Mouse (Mus musculus) ES-Bruce4 (cell line): Measurements from ENCODE around the gene Hmgb3. TPM values are rescaled to one million over a fixed set of nuclear protein-coding genes. Genes with fewer than 3 reads are reported as not detected.

Experiments
- H3K27ac ChIP-seq: 2 replicates; pipeline ENCODE4 v1.5.1; 2012; ENCODE audit warnings: low read length, inconsistent platforms; ENCODE audit not compliant: insufficient read depth
- H3K27me3 ChIP-seq: 2 replicates; pipeline ENCODE4 v1.6.1; 2012; ENCODE audit warnings: mild to moderate bottlenecking, low read length, inconsistent platforms; ENCODE audit not compliant: control insufficient read depth, poor library complexity, insufficient read depth, severe bottlenecking
- H3K36me3 ChIP-seq: 2 replicates; pipeline ENCODE4 v1.6.1; 2012; ENCODE audit warnings: inconsistent platforms, mild to moderate bottlenecking, low read length, moderate library complexity; ENCODE audit not compliant: control insufficient read depth, poor library complexity, insufficient read depth, severe bottlenecking
- H3K4me1 ChIP-seq: one replicate; pipeline ENCODE4 v1.8.1; 2011; ENCODE audit warnings: low read length; ENCODE audit not compliant: control insufficient read depth, insufficient read depth
- H3K4me3 ChIP-seq: 2 replicates; pipeline ENCODE4 v1.5.1; 2011; ENCODE audit warnings: low read depth, mild to moderate bottlenecking, low read length
- H3K9ac ChIP-seq: 2 replicates; pipeline ENCODE4 v1.6.1; 2012; ENCODE audit warnings: low read depth, mild to moderate bottlenecking, inconsistent platforms; ENCODE audit not compliant: poor library complexity, severe bottlenecking
- H3K9me3 ChIP-seq: replicated peaks from 2 replicates; pipeline ENCODE4 v1.6.1; 2012; ENCODE audit warnings: mild to moderate bottlenecking, low read length, inconsistent platforms; ENCODE audit not compliant: control insufficient read depth, poor library complexity, insufficient read depth, severe bottlenecking
- CTCF ChIP-seq: IDR thresholded peaks from one replicate; pipeline ENCODE4 v1.8.1; 2011; ENCODE audit warnings: low read depth, low read length
- EP300 ChIP-seq: IDR thresholded peaks from 2 replicates; pipeline ENCODE4 v1.6.1; 2011; ENCODE audit warnings: low read depth, low read length; ENCODE audit not compliant: insufficient read depth
- POLR2A ChIP-seq: IDR thresholded peaks from one replicate; pipeline ENCODE4 v1.8.1; 2011; ENCODE audit warnings: low read length; ENCODE audit not compliant: insufficient read depth
- polyA plus RNA-seq: library from polyadenylated mRNA; stranded (reverse); fragments of >200 nt; gene quantifications from 2 replicates; pipeline ENCODE4 v1.2.4, GENCODE M21; 2011; ENCODE audit warnings: low read depth; ENCODE audit not compliant: missing spikeins, insufficient read depth, insufficient read length

Gene Hmgb3
- polyA plus RNA-seq, 1 experiment: 72.2 TPM

- H3K4me1 ChIP-seq: no peaks in the 10 kb centered on the region
- H3K36me3 ChIP-seq: no peaks in the 10 kb centered on the region
- H3K4me3 ChIP-seq: no peak overlapping the region
- H3K9ac ChIP-seq: no peak overlapping the region
- no peaks in the 10 kb centered on the region for H3K9me3 ChIP-seq
- no peaks in the 10 kb centered on the region for H3K27me3 ChIP-seq
- no peak overlapping the region for H3K27ac ChIP-seq
- TF ChIP-seq EP300: no peak
- TF ChIP-seq CTCF: no peak
- TF ChIP-seq POLR2A: no peak
Measured at GRCm38 (mm10) chrX:71527461-71527860, 28.3 kb upstream of the Hmgb3 start.

- TF ChIP-seq EP300: no peak
- TF ChIP-seq CTCF: no peak
- no peak for TF ChIP-seq POLR2A
- H3K36me3 ChIP-seq: no peaks in the 10 kb centered on the region
- H3K27ac ChIP-seq: no peak overlapping the region
- no peaks in the 10 kb centered on the region for H3K9me3 ChIP-seq
- H3K9ac ChIP-seq: no peak overlapping the region
- no peaks in the 10 kb centered on the region for H3K4me1 ChIP-seq
- no peaks in the 10 kb centered on the region for H3K27me3 ChIP-seq
- H3K4me3 ChIP-seq: no peak overlapping the region
Measured at GRCm38 (mm10) chrX:71528150-71528549, 27.6 kb upstream of the Hmgb3 start.

GRCm38 (mm10) chrX:71528646-71529045 is 27.1 kb upstream of the Hmgb3 start:
- Histone ChIP-seq H3K4me3 (no peak overlapping the region), H3K27me3 (no peaks in the 10 kb centered on the region), H3K9me3 (no peaks in the 10 kb centered on the region), H3K27ac (no peak overlapping the region), H3K9ac (no peak overlapping the region), H3K36me3 (no peaks in the 10 kb centered on the region), H3K4me1 (no peaks in the 10 kb centered on the region)
- no peak for TF ChIP-seq CTCF
- no peak for TF ChIP-seq EP300
- TF ChIP-seq POLR2A: no peak

GRCm38 (mm10) chrX:71532635-71533034 is 23.1 kb upstream of the Hmgb3 start:
- Histone ChIP-seq H3K9me3 (no peaks in the 10 kb centered on the region), H3K27me3 (no peaks in the 10 kb centered on the region), H3K9ac (no peak overlapping the region), H3K4me1 (no peaks in the 10 kb centered on the region), H3K36me3 (no peaks in the 10 kb centered on the region), H3K4me3 (no peak overlapping the region), H3K27ac (no peak overlapping the region)
- peak; percentile 6 for TF ChIP-seq CTCF
- no peak for TF ChIP-seq POLR2A

- H3K4me1 ChIP-seq: no peaks in the 10 kb centered on the region
- H3K27me3 ChIP-seq: no peaks in the 10 kb centered on the region
- no peak overlapping the region for H3K27ac ChIP-seq
- no peaks in the 10 kb centered on the region for H3K36me3 ChIP-seq
- no peak for TF ChIP-seq POLR2A
- no peak for TF ChIP-seq EP300
- no peak for TF ChIP-seq CTCF
- H3K9me3 ChIP-seq: no peaks in the 10 kb centered on the region
- no peak overlapping the region for H3K9ac ChIP-seq
- no peak overlapping the region for H3K4me3 ChIP-seq
Measured at GRCm38 (mm10) chrX:71534102-71534501, 21.6 kb upstream of the Hmgb3 start.

GRCm38 (mm10) chrX:71537791-71538190 is 17.9 kb upstream of the Hmgb3 start:
- no peaks in the 10 kb centered on the region for H3K9me3 ChIP-seq
- TF ChIP-seq CTCF (no peak), EP300 (no peak), POLR2A (no peak)
- no peaks in the 10 kb centered on the region for H3K36me3 ChIP-seq

More at GRCm38 (mm10) chrX:71537791-71538190, 17.9 kb upstream of the Hmgb3 start:
- Histone ChIP-seq H3K27me3 (0 out of 2 replicates have a peak, but pooled peaks cover 1% of the 10 kb centered on the region), H3K4me1 (no peaks in the 10 kb centered on the region), H3K27ac (no peak overlapping the region), H3K9ac (no peak overlapping the region), H3K4me3 (no peak overlapping the region)
